Mouse (Mus musculus): ENCODE measurements around the gene Phlda2.

Phlda2 gene

GRCm38 (mm10) chr7:143461920-143462319 is 41.0 kb downstream of the Phlda2 start:
- no peak for DNase-seq

GRCm38 (mm10) chr7:143461294-143461870 is 41.6 kb downstream of the Phlda2 start:
- DNase-seq, result no peak

- peak; percentile 82 for DNase-seq
Measured at GRCm38 (mm10) chr7:143460874-143461273, 42.1 kb downstream of the Phlda2 start, which contains the start of gene Cdkn1c. Gene Cdkn1c (minus strand): TSS chr7:143461050.

GRCm38 (mm10) chr7:143460217-143460834 is 42.6 kb downstream of the Phlda2 start:
- no peak for DNase-seq

GRCm38 (mm10) chr7:143459332-143460211 is 43.4 kb downstream of the Phlda2 start:
- DNase-seq, result no peak

- DNase-seq, result no peak
Measured at GRCm38 (mm10) chr7:143458963-143459331, 44.0 kb downstream of the Phlda2 start.

Measured in right cerebral cortex, postnatal 25 days (tissue).